Mouse (Mus musculus) ES-E14 (cell line): ENCODE results near the gene Ndufs8.

Experiments
- CHD2 ChIP-seq: IDR thresholded peaks from 2 replicates; pipeline ENCODE4 v1.6.1; 2014; ENCODE audit warnings: mild to moderate bottlenecking, low read depth, low read length, inconsistent platforms
- MAFK ChIP-seq: IDR thresholded peaks from 2 replicates; pipeline ENCODE4 v1.6.1; 2014; ENCODE audit warnings: mild to moderate bottlenecking, low read depth, low read length, inconsistent platforms; ENCODE audit not compliant: insufficient read depth
- ZC3H11A ChIP-seq: IDR thresholded peaks from 2 replicates; pipeline ENCODE4 v1.6.1; 2012; ENCODE audit warnings: low read depth, mild to moderate bottlenecking, inconsistent platforms, low read length, borderline replicate concordance
- ZNF384 ChIP-seq: IDR thresholded peaks from 2 replicates; pipeline ENCODE4 v1.6.1; 2012; ENCODE audit warnings: low read depth, low read length, inconsistent platforms

DNA sequence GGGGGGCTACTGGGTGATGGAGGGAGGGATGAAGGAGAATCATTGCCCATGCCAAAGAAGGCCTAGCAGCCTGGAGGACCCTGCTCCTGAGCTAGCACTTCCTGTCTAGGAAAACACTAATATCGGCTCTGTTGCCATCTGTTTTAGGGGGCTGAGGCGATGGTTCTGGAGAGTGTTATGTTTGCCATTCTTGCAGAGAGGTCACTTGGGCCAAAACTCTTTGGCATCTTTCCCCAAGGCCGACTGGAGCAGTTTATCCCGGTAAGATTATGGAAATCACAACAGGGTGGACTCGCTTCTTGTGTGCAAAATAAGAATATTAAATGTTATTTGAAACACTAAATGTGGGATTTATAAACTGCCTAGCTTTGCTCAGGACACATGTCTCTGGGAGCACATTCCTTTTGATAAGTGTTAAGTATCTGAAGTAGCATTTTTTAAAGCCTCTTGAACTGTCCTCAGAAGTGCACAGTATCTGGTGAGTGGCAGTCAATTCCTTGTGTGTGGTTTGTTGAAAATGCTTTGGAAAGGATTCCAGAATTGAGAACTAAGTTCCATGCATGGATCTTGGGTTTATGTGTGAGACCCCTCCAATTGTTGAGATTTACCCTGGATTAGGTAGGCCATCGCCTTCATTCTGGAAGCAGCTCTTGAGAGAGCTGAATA, 28.1 kb downstream of the Ndufs8 start:
- TF ChIP-seq ZNF384 (no peak), MAFK (no peak), CHD2 (no peak), ZC3H11A (no peak)
